Comparison of ENCODE assay signal across 8 mouse cellular contexts in the genomic region with DNA sequence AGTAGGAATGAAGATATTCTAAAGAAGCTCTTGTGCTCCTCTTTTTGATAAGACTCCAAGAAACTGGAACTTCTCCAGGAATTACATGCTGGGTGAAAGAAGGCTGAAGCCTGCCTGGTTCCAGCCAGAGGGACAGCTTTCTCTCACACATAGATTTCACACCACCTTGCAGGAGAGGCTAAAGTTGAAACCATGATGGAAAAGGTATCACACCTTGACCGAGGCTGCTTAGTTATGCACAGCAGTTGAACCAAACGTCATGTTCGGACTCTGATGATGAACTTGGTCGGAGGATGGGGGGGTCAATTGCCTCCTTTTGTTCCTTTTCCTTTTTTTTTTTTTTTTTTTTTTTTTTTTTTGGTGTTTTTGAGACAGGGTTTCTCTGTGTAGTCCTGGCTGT. TPM values are rescaled to one million over a fixed set of nuclear protein-coding genes. Genes with fewer than 3 reads are reported as not detected.
DNase-seq lines count a peak whose midpoint lies in the region; ATAC-seq and TF ChIP-seq lines count a peak whose summit lies in the region.

No protein-coding gene starts in this region.

- no peak overlapping the region for H3K9ac ChIP-seq in intestine, postnatal 0 days (ENCODE audit: low read depth, low read length)
- H3K9ac ChIP-seq in stomach, embryonic 16.5 days (ENCODE audit: low read length), result no peak overlapping the region

- H3K4me3 ChIP-seq in spleen, adult 2 months (ENCODE audit: extremely low read depth, insufficient read depth, insufficient read length), result no peak overlapping the region
- no peak overlapping the region; the same call in 1 of the 2 replicates for H3K4me3 ChIP-seq in intestine, postnatal 0 days (ENCODE audit: low read depth, low read length)
- H3K4me3 ChIP-seq in stomach, embryonic 16.5 days (replicated peaks; ENCODE audit: low read length), result peak overlapping the region; percentile 43; the same call in 1 of the 2 replicates

- H3K36me3 ChIP-seq in spleen, adult 2 months (ENCODE audit: control insufficient read depth, insufficient read depth, low read length), result peaks cover 2% of the 10 kb centered on the region; the same call in 1 of the 2 replicates
- peaks cover 2% of the 10 kb centered on the region; the same call in 1 of the 2 replicates for H3K36me3 ChIP-seq in intestine, postnatal 0 days (ENCODE audit: control insufficient read depth, insufficient read depth)
- H3K36me3 ChIP-seq in stomach, embryonic 16.5 days (ENCODE audit: control insufficient read depth, insufficient read depth, low read length), result no peaks in the 10 kb centered on the region

- 0 out of 2 replicates have a peak overlapping the region, but pooled peaks have one; percentile 52 for H3K27ac ChIP-seq in spleen, adult 2 months (ENCODE audit: insufficient read depth, low read length)
- peak overlapping the region; percentile 98; the same call in 1 of the 2 replicates for H3K27ac ChIP-seq in intestine, postnatal 0 days (ENCODE audit: low read depth, low read length)
- no peak overlapping the region for H3K27ac ChIP-seq in stomach, embryonic 16.5 days (ENCODE audit: low read length)

- no peaks in the 10 kb centered on the region for H3K9me3 ChIP-seq in intestine, postnatal 0 days (ENCODE audit: control insufficient read depth)
- H3K9me3 ChIP-seq in stomach, embryonic 16.5 days (replicated peaks; ENCODE audit: control insufficient read depth, low read length), result no peaks in the 10 kb centered on the region

- no peaks in the 10 kb centered on the region for H3K27me3 ChIP-seq in spleen, adult 2 months (ENCODE audit: control insufficient read depth, insufficient read depth, low read length)
- H3K27me3 ChIP-seq in intestine, postnatal 0 days (replicated peaks; ENCODE audit: control insufficient read depth, insufficient read depth, low read length), result no peaks in the 10 kb centered on the region
- H3K27me3 ChIP-seq in stomach, embryonic 16.5 days (ENCODE audit: control insufficient read depth, insufficient read depth, low read length), result no peaks in the 10 kb centered on the region

- peaks cover 2% of the 10 kb centered on the region; the same call in 1 of the 2 replicates for H3K4me1 ChIP-seq in spleen, adult 2 months (ENCODE audit: control insufficient read depth, insufficient read depth, insufficient read length)
- 0 out of 2 replicates have a peak, but pooled peaks cover 4% of the 10 kb centered on the region for H3K4me1 ChIP-seq in intestine, postnatal 0 days (replicated peaks; ENCODE audit: control insufficient read depth, insufficient read depth, low read length)
- H3K4me1 ChIP-seq in stomach, embryonic 16.5 days (ENCODE audit: control insufficient read depth, insufficient read depth, low read length), result peaks cover 15% of the 10 kb centered on the region

- no peak for ATAC-seq in intestine, postnatal 0 days
- ATAC-seq in stomach, embryonic 16.5 days (ENCODE audit: insufficient read depth, low FRiP score), result no peak
- no peak for ATAC-seq in granulocyte monocyte progenitor cell, adult 5-6 weeks (replicated peaks; ENCODE audit: poor library complexity, severe bottlenecking)

- peak; percentile 55 for DNase-seq in cerebellum, adult 9-10 months
- no peak for DNase-seq in cerebellum, adult 11-12 months
- no peak for DNase-seq in spleen, adult 2 months (ENCODE audit: low read depth in 1 of 2, low spot score in 2 of 2)
- DNase-seq in spleen, postnatal 36 days (ENCODE audit: low spot score in 2 of 2), result no peak
- DNase-seq in thymus, postnatal 36 days, result no peak

- peak overlapping the region; percentile 76; the same call in 1 of the 2 replicates for H3K4me2 ChIP-seq in intestine, postnatal 0 days (replicated peaks; ENCODE audit: low read depth)
- H3K4me2 ChIP-seq in stomach, embryonic 16.5 days (ENCODE audit: low read depth, low read length), result peak overlapping the region; percentile 49

- WGBS in spleen, adult 2 months, result 71% methylated on average over 4 of the region's 4 CpGs
- WGBS in intestine, postnatal 0 days, result 84% methylated on average over 4 of the region's 4 CpGs
- WGBS in stomach, embryonic 16.5 days, result 84% methylated on average over 4 of the region's 4 CpGs

- TF ChIP-seq CTCF in spleen, adult 2 months (IDR thresholded peaks at IDR 0.05; ENCODE audit: extremely low read depth, insufficient read depth, insufficient read length, insufficient replicate concordance), result no peak
- TF ChIP-seq CTCF in intestine, postnatal 0 days (IDR thresholded peaks at IDR 0.05; ENCODE audit: low read depth), result no peak

- TF ChIP-seq POLR2A in spleen, adult 2 months (IDR thresholded peaks at IDR 0.05; ENCODE audit: low read depth, low read length), result no peak

RNA-seq across cellular contexts. Expression of gene Psma3, which starts 0.6 kb away (rescaled TPM):
- 9.9 and 11.0 TPM in 2 replicates for polyA plus RNA-seq in spleen, adult 2 months (2012; rRNA removed)
- polyA plus RNA-seq in intestine, postnatal 0 days (2015; fragmentation: Nextera tagmentation; extraction: Ambion mirVana), result 365 and 387 TPM in 2 replicates
- 503 and 542 TPM in 2 replicates for polyA plus RNA-seq in stomach, embryonic 16.5 days (2015; fragmentation: Nextera tagmentation; extraction: Ambion mirVana)
- 400 and 405 TPM in 2 replicates for total RNA-seq in granulocyte monocyte progenitor cell, adult 5-6 weeks (2014; fragmentation: Nextera tagmentation)
- 401 and 460 TPM in 2 replicates for total RNA-seq in granulocyte monocyte progenitor cell, adult 5-6 weeks (2017)

RNA-seq across cellular contexts. Expression of gene Actr10, which starts 36.2 kb away (rescaled TPM):
- polyA plus RNA-seq in spleen, adult 2 months (2012; rRNA removed), result 7.2 and 9.4 TPM in 2 replicates
- 164 and 181 TPM in 2 replicates for polyA plus RNA-seq in intestine, postnatal 0 days (2015; fragmentation: Nextera tagmentation; extraction: Ambion mirVana)
- 207 and 219 TPM in 2 replicates for polyA plus RNA-seq in stomach, embryonic 16.5 days (2015; fragmentation: Nextera tagmentation; extraction: Ambion mirVana)
- 52.2 and 73.9 TPM in 2 replicates for total RNA-seq in granulocyte monocyte progenitor cell, adult 5-6 weeks (2014; fragmentation: Nextera tagmentation)
- 65.9 and 74.6 TPM in 2 replicates for total RNA-seq in granulocyte monocyte progenitor cell, adult 5-6 weeks (2017)

RNA-seq across cellular contexts. Expression of gene Arid4a, which starts 42.0 kb away (rescaled TPM):
- polyA plus RNA-seq in spleen, adult 2 months (2012; rRNA removed), result 4.7 and 5.0 TPM in 2 replicates
- 23.2 and 27.4 TPM in 2 replicates for polyA plus RNA-seq in intestine, postnatal 0 days (2015; fragmentation: Nextera tagmentation; extraction: Ambion mirVana)
- 35.7 and 40.4 TPM in 2 replicates for polyA plus RNA-seq in stomach, embryonic 16.5 days (2015; fragmentation: Nextera tagmentation; extraction: Ambion mirVana)
- 23.8 and 26.9 TPM in 2 replicates for total RNA-seq in granulocyte monocyte progenitor cell, adult 5-6 weeks (2014; fragmentation: Nextera tagmentation)
- 43.3 and 46.0 TPM in 2 replicates for total RNA-seq in granulocyte monocyte progenitor cell, adult 5-6 weeks (2017)

Comparison
In these comparisons a context has a peak if more than half of its experiments do, and no peak if none do; other contexts are left out.
1. RNA of gene Psma3, which starts 0.6 kb away (polyA plus RNA-seq): 503 to 542 TPM in stomach, embryonic 16.5 days and 365 to 387 TPM in intestine, postnatal 0 days; 9.9 to 11.0 TPM in spleen, adult 2 months; every median in the first group is over 10 times any median in the second.
2. RNA of gene Actr10, which starts 36.2 kb away (polyA plus RNA-seq): 207 to 219 TPM in stomach, embryonic 16.5 days and 164 to 181 TPM in intestine, postnatal 0 days; 7.2 to 9.4 TPM in spleen, adult 2 months; every median in the first group is over 10 times any median in the second.